Mouse (Mus musculus) forebrain, postnatal 0 days (tissue): ENCODE data around the gene Gm13090. TPM values are rescaled to one million over a fixed set of nuclear protein-coding genes. Genes with fewer than 3 reads are reported as not detected.
A peak's percentile ranks its signal among the peaks of the same experiment; 100 is the strongest.

Experiments
- ATAC-seq: fragments of 200-750 bp; cut with Nextera tagmentation; 2 replicates; pipeline ENCODE4 v1.8.0; 2017; ENCODE audit warnings: mild to moderate bottlenecking, moderate library complexity
- DNase-seq: peaks from one replicate; pipeline ENCODE4 v3.0.0-alpha.2; 2015
- H3K27ac ChIP-seq: fragments of 300-500 bp; sonication (generic); 2 replicates; pipeline ENCODE4 v1.5.1; 2014; ENCODE audit warnings: low read depth, mild to moderate bottlenecking, antibody characterized with exemption, low read length, moderate library complexity, mixed read lengths
- H3K27me3 ChIP-seq: fragments of 300-500 bp; sonication (generic); 2 replicates; pipeline ENCODE4 v1.6.1; 2014; ENCODE audit warnings: mild to moderate bottlenecking, low read length, mixed read lengths; ENCODE audit not compliant: insufficient read depth
- H3K36me3 ChIP-seq: fragments of 300-500 bp; sonication (generic); 2 replicates; pipeline ENCODE4 v1.6.1; 2014; ENCODE audit warnings: mild to moderate bottlenecking, moderate library complexity; ENCODE audit not compliant: insufficient read depth
- H3K4me1 ChIP-seq: fragments of 300-500 bp; sonication (generic); 2 replicates; pipeline ENCODE4 v1.6.1; 2014; ENCODE audit warnings: antibody characterized with exemption; ENCODE audit not compliant: insufficient read depth
- H3K4me2 ChIP-seq: fragments of 300-500 bp; sonication (generic); 2 replicates; pipeline ENCODE4 v1.6.1; 2014; ENCODE audit warnings: low read depth, mild to moderate bottlenecking, moderate library complexity
- H3K4me3 ChIP-seq: fragments of 300-500 bp; sonication (generic); 2 replicates; pipeline ENCODE4 v1.5.1; 2014; ENCODE audit warnings: low read depth, low read length, mixed read lengths
- H3K9ac ChIP-seq: fragments of 300-500 bp; sonication (generic); 2 replicates; pipeline ENCODE4 v1.6.1; 2014; ENCODE audit warnings: mild to moderate bottlenecking
- H3K9me3 ChIP-seq: fragments of 300-500 bp; sonication (generic); 2 replicates; pipeline ENCODE4 v1.6.1; 2016; ENCODE audit warnings: low read length
- CTCF ChIP-seq: sonication (generic); IDR thresholded peaks from 2 replicates; pipeline ENCODE4 v1.5.1; 2016; ENCODE audit warnings: antibody characterized with exemption, control low read depth, low read depth
- WGBS: fragments of 180-500 bp; shearing (Covaris S2); extraction: QIAGEN DNeasy Blood & Tissue Kit; methylation state at CpG from one replicate; pipeline ENCODE4 v1.1.7; 2014; 5-methylcytosine and 5-hydroxymethylcytosine counted together
- polyA plus RNA-seq: library from polyadenylated mRNA; unstranded; fragments of >200 nt; fragmentation: Nextera tagmentation; extraction: Ambion mirVana; gene quantifications from 2 replicates; pipeline ENCODE4 v1.2.1, GENCODE M21; 2015
- total RNA-seq: library from RNA; depleted of rRNA; stranded (reverse); fragments of >200 nt; gene quantifications from 2 replicates; pipeline ENCODE4 v1.2.3, GENCODE M21; 2014

The Gm13090 gene
- total and polyA plus RNA-seq, 2 experiments from 2014 or later = not detected

DNA sequence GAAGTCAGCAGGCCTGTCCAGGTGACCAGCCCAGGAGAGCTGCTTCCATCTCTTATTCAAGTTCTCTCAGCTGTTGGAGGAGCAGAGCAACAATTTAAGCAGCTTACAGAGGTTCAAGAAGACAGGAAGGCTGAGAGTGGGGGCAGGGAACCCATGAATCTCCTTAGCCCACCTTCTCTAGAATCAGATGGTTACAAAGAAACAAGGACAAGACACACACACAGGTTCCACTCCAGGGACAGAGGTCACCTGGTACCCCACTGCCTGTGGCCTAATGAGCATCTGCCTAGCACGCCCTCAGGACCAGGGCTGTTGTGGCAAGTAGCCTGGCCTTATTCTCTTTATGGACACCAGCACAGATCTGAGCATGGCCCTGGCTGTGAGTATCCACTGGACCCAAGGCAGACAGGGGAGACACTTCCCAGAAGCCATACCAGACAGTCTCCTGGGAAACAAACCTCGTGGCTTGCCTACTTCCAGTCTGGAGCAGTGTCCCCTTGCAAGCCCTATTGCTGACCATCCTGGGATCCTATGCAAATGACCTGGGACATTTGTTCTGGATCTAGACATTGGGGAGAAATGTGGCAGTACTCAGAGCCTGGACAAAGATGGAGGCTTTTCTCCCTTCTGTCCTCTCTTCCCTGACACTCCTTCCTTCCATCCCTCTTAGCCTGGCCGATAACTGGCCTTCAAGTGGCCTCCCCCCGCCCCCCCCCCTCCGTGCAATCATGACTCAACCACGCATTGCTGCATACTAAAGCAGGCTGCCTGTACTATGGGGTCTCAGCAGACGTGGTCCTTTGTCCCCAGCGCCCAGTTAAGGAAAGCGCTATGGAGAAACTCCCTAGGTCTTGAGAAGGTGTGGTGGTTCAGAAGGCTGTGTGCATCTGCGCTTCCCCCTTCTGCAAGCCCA is 38.5 kb downstream of the Gm13090 start:
- ATAC-seq (no peak; the same call in 1 of the 2 replicates), DNase-seq (peak; percentile 59)
- peak overlapping the region; percentile 81 for H3K4me2 ChIP-seq
- no peaks in the 10 kb centered on the region for H3K9me3 ChIP-seq
- peaks cover 27% of the 10 kb centered on the region for H3K4me1 ChIP-seq
- peak overlapping the region; percentile 45 for H3K4me3 ChIP-seq
- H3K27ac ChIP-seq = peak overlapping the region; percentile 100
- H3K9ac ChIP-seq = peak overlapping the region; percentile 82
- 6% methylated on average over 9 of the region's 10 CpGs for WGBS
- TF ChIP-seq CTCF = no peak
- H3K36me3 ChIP-seq = 0 out of 2 replicates have a peak, but pooled peaks cover 5% of the 10 kb centered on the region
- no peaks in the 10 kb centered on the region for H3K27me3 ChIP-seq

DNA sequence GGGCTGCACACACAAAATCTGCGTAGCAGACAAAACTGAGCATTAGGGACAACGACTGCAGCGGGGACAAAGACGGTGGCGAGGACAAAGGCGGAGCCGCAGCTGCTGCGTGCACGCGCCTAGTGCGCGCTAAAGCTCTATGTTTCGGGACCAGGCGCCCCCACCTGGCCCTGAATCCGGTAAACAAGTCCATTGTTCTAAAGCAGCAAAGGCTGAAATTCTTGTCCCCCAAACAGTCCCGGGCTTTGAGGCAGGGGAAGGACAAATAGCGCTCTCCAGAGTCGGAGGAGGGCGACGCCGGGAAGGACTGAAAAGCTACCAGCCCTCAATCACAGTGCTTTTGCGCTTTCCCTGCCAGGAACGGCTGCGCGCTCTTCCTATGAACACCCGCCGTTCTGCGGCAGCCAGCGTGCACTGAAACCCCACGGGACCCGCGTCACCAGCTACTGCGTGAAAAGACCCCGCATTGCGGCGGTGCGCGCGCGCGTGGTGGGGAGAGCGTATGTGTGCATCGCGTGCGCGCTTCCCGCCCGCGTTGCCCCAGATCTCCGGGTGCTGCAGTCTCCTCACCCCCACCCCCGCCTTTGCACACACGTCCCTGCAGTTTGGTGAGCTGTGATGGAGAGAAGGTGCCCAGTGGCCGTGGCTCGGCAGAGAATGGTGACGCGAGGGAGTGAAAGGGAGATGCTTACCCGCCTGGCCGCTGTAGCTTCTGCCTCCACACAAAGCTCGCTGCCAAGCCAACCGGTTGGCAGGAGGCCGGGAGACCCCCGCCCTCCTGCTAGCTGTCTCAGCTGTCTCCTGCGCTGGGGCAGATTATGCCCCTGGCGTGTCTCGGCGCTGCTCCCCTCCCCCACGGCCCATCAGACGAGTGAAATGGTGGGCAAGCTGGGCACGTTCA is 39.5 kb downstream of the Gm13090 start:
- peak overlapping the region; percentile 45 for H3K4me3 ChIP-seq
- 0 out of 2 replicates have a peak, but pooled peaks cover 5% of the 10 kb centered on the region for H3K36me3 ChIP-seq
- H3K27me3 ChIP-seq = no peaks in the 10 kb centered on the region
- no peaks in the 10 kb centered on the region for H3K9me3 ChIP-seq
- TF ChIP-seq CTCF = peak; percentile 52; the same call in 1 of the 2 replicates
- DNase-seq (peak; percentile 97), ATAC-seq (peak; percentile 91)
- H3K4me2 ChIP-seq = peak overlapping the region; percentile 81
- WGBS = 2% methylated on average over 69 of the region's 69 CpGs
- peaks cover 27% of the 10 kb centered on the region for H3K4me1 ChIP-seq
- peak overlapping the region; percentile 100 for H3K27ac ChIP-seq
- H3K9ac ChIP-seq = peak overlapping the region; percentile 82

DNA sequence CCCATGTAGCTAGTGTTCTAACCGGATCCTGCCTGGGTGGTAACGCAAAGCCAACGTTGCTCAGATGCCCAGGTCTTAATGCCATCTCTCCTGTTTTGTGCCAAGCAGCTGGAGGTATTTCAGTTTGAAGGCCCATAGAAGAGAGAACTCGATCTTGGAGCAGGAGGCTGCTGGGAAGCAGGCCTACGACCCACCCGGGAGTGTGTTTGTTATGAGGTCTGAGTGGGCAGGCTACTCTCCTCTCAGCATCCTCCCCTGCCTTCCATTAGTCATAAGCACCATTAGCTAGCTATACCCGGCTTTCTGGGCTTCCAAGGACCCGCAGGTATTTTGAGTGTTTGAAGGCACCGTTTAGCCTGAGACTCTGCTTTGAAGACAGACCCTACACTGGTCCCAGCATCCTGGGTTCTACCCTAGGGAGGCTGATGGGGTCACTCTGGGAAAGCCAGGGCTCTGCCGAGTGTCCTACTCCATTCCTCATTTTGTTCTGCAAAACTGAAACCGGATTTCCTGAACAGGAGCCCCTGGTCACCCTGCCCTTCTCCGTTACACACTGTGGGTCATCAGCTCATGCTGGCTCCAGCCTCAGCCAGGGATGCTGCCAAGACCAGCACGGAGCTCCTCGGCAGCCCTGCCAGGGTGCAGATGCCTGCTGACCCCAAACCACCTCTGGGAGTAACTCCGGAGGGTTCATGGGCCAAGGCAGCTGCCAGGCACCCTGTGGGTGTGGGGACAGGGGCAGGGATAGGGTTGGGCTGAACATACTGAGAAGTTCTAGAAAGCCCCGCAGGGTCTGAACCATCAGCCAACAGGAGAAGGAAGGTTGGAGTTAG is 40.6 kb downstream of the Gm13090 start:
- WGBS = 55% methylated on average over 16 of the region's 16 CpGs
- Histone ChIP-seq H3K4me3 (peak overlapping the region; percentile 45), H3K4me2 (peak overlapping the region; percentile 81), H3K27me3 (no peaks in the 10 kb centered on the region), H3K27ac (peak overlapping the region; percentile 100), H3K9me3 (no peaks in the 10 kb centered on the region), H3K4me1 (peaks cover 27% of the 10 kb centered on the region), H3K9ac (peak overlapping the region; percentile 82), H3K36me3 (0 out of 2 replicates have a peak, but pooled peaks cover 4% of the 10 kb centered on the region)
- no peak for ATAC-seq
- DNase-seq = no peak
- TF ChIP-seq CTCF = no peak

DNA sequence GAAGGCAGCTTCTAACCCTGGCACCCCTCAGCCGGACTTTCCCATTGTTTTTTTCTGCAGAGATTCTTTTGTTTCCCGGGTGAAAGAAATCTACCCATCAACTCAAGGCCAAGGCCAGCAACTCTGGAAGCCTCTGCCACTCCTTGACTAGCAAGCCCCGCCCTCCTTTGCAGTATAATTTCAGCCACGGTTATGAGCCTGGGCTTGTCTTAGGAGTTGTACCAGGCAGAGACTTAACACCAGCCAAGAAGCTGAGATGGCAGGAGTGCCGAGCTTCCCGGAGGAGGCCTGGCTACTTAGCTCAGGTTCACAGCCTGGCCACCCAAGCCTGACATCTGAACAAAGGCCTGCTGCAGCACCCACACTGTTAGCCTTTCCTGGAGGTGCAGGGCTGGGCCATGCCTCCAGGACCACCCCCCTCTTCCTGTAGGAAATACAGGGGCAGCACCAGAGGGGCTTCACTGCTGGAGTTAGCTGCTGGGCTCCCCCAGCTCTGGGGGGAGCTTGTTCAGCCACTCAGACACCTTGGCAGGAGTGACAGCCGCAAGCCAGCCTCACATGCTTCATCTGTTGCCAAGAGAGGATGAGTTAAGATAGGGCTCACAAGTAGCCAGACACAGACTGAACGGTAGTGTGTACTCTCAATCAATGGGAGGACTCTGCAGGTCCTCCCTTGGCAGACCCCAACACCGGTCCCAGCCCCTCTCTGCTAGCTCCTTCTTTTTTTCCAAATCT is 41.6 kb downstream of the Gm13090 start:
- H3K4me2 ChIP-seq = no peak overlapping the region
- ATAC-seq (no peak), DNase-seq (no peak)
- WGBS = 45% methylated on average over 9 of the region's 9 CpGs
- H3K27me3 ChIP-seq = no peaks in the 10 kb centered on the region
- H3K36me3 ChIP-seq = no peaks in the 10 kb centered on the region
- no peak overlapping the region for H3K9ac ChIP-seq
- H3K9me3 ChIP-seq = no peaks in the 10 kb centered on the region
- TF ChIP-seq CTCF = no peak
- no peak overlapping the region for H3K4me3 ChIP-seq
- H3K27ac ChIP-seq = peak overlapping the region; percentile 29; the same call in 1 of the 2 replicates
- peaks cover 27% of the 10 kb centered on the region for H3K4me1 ChIP-seq

DNA sequence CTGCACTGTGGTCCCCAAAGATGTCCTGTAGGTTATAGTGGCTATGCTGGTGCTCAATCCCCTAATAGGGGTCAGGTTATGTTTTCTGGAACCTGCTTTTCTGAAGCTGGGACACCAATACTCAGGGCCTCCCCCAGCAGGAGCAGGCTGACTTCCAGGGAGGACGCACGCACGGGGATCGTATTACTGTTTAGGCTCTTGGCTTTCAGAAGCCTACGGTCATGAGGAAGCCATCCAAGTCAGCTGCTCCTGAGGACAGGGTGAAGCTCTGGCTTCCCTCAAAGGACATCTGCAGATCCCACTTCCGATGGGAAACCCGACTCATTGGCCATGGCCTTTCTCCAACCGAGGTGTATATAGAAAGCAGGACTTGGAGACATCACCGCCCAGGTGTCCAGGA is 43.1 kb downstream of the Gm13090 start:
- H3K4me2 ChIP-seq = no peak overlapping the region
- no peaks in the 10 kb centered on the region for H3K9me3 ChIP-seq
- DNase-seq (no peak), ATAC-seq (no peak)
- no peak overlapping the region for H3K9ac ChIP-seq
- no peaks in the 10 kb centered on the region for H3K36me3 ChIP-seq
- no peak overlapping the region for H3K4me3 ChIP-seq
- peaks cover 19% of the 10 kb centered on the region for H3K4me1 ChIP-seq
- WGBS = 84% methylated on average over 9 of the region's 9 CpGs
- no peaks in the 10 kb centered on the region for H3K27me3 ChIP-seq
- no peak for TF ChIP-seq CTCF
- no peak overlapping the region for H3K27ac ChIP-seq
